Mouse (Mus musculus) MEL (cell line): Measurements from ENCODE around the gene Sigmar1. TPM values are rescaled to one million over a fixed set of nuclear protein-coding genes. Genes with fewer than 3 reads are reported as not detected.

Experiments used
- DNase-seq: peaks from one replicate; pipeline ENCODE4 v3.0.0; 2011; ENCODE audit warnings: low read depth, low spot score
- H3K27ac ChIP-seq: 2 replicates; pipeline ENCODE4 v1.5.1; 2012; ENCODE audit warnings: low read depth, mild to moderate bottlenecking, control low read depth, low read length, moderate library complexity; ENCODE audit not compliant: control insufficient read depth
- H3K27me3 ChIP-seq, 2 experiments: fragments of 150-350 bp in 1 of 2; sonication (generic) in 1 of 2; 2 replicates each; pipeline ENCODE4 v1.6.1; 2012; ENCODE audit warnings: low read length in 2 of 2, mild to moderate bottlenecking in 2 of 2, improper control_type of control experiment in 1 of 2, moderate library complexity in 1 of 2; ENCODE audit not compliant: insufficient read depth in 2 of 2, control insufficient read depth in 1 of 2
- H3K36me3 ChIP-seq, 2 experiments: 2 replicates each; pipeline ENCODE4 v1.6.1; 2012 to 2014; ENCODE audit warnings: low read length in 2 of 2, improper control_type of control experiment in 1 of 2, inconsistent platforms in 1 of 2, mild to moderate bottlenecking in 1 of 2; ENCODE audit not compliant: insufficient read depth in 2 of 2, control insufficient read depth in 1 of 2
- H3K4me1 ChIP-seq, 2 experiments: fragments of 150-350 bp in 1 of 2; sonication (generic) in 1 of 2; 2 replicates each; pipeline ENCODE4 v1.6.1; 2012; ENCODE audit warnings: low read length in 2 of 2, improper control_type of control experiment in 1 of 2, mild to moderate bottlenecking in 1 of 2; ENCODE audit not compliant: insufficient read depth in 2 of 2, control insufficient read depth in 1 of 2
- H3K4me3 ChIP-seq, 2 experiments: fragments of 150-350 bp in 1 of 2; sonication (generic) in 1 of 2; 2 replicates each; pipeline ENCODE4 v1.5.1; 2012; ENCODE audit warnings: low read depth in 2 of 2, low read length in 2 of 2, mild to moderate bottlenecking in 2 of 2, moderate library complexity in 2 of 2, control low read depth in 1 of 2, improper control_type of control experiment in 1 of 2; ENCODE audit not compliant: control insufficient read depth in 1 of 2, insufficient read depth in 1 of 2
- H3K79me2 ChIP-seq: 2 replicates; pipeline ENCODE4 v1.6.1; 2012; ENCODE audit warnings: mild to moderate bottlenecking, low read length, moderate library complexity; ENCODE audit not compliant: control insufficient read depth, poor library complexity, insufficient read depth
- H3K9ac ChIP-seq: 2 replicates; pipeline ENCODE4 v1.6.1; 2012; ENCODE audit warnings: low read depth, mild to moderate bottlenecking, control low read depth, low read length, moderate library complexity; ENCODE audit not compliant: control insufficient read depth, poor library complexity, severe bottlenecking
- H3K9me3 ChIP-seq: fragments of 150-350 bp; sonication (generic); replicated peaks from 2 replicates; pipeline ENCODE4 v1.6.1; 2012; ENCODE audit warnings: mild to moderate bottlenecking, low read length, improper control_type of control experiment, moderate library complexity; ENCODE audit not compliant: insufficient read depth
- BHLHE40 ChIP-seq: IDR thresholded peaks from 2 replicates; pipeline ENCODE4 v1.6.1; 2012; ENCODE audit warnings: low read depth, mild to moderate bottlenecking, inconsistent platforms, low read length, improper control_type of control experiment, borderline replicate concordance
- CHD1 ChIP-seq: IDR thresholded peaks from 2 replicates; pipeline ENCODE4 v1.6.1; 2012; ENCODE audit warnings: low read depth, mild to moderate bottlenecking, inconsistent platforms, low read length, improper control_type of control experiment
- CHD2 ChIP-seq: IDR thresholded peaks from 2 replicates; pipeline ENCODE4 v1.6.1; 2011; ENCODE audit warnings: low read length, improper control_type of control experiment
- CTCF ChIP-seq, 3 experiments: IDR thresholded peaks in 2 of 3; conservative IDR thresholded peaks in 1 of 3; 2 replicates each; pipeline ENCODE4 v1.5.1; 2011 to 2012; ENCODE audit warnings: low read length in 3 of 3, low read depth in 2 of 3, mild to moderate bottlenecking in 2 of 3, improper control_type of control experiment in 1 of 3, inconsistent platforms in 1 of 3, mixed read lengths in 1 of 3, moderate library complexity in 1 of 3; ENCODE audit not compliant: control insufficient read depth in 1 of 3, insufficient read depth in 1 of 3, poor library complexity in 1 of 3, severe bottlenecking in 1 of 3
- ELF1 ChIP-seq: IDR thresholded peaks from 2 replicates; pipeline ENCODE4 v1.6.1; 2014; ENCODE audit warnings: low read depth, mild to moderate bottlenecking, inconsistent platforms, low read length, improper control_type of control experiment, moderate library complexity
- EP300 ChIP-seq, 2 experiments: IDR thresholded peaks; 2 replicates each; pipeline ENCODE4 v1.6.1; 2011; ENCODE audit warnings: improper control_type of control experiment in 2 of 2, low read length in 2 of 2, low read depth in 1 of 2, mild to moderate bottlenecking in 1 of 2
- ETS1 ChIP-seq: IDR thresholded peaks from 2 replicates; pipeline ENCODE4 v1.6.1; 2012; ENCODE audit warnings: low read depth, mild to moderate bottlenecking, inconsistent platforms, low read length, improper control_type of control experiment, moderate library complexity
- GABPA ChIP-seq: IDR thresholded peaks from 2 replicates; pipeline ENCODE4 v1.6.1; 2012; ENCODE audit warnings: low read depth, mild to moderate bottlenecking, inconsistent platforms, low read length, improper control_type of control experiment, moderate library complexity
- GATA1 ChIP-seq: IDR thresholded peaks from 2 replicates; pipeline ENCODE4 v1.6.1; 2011; ENCODE audit warnings: low read depth, low read length, improper control_type of control experiment
- HCFC1 ChIP-seq: IDR thresholded peaks from 2 replicates; pipeline ENCODE4 v1.6.1; 2012; ENCODE audit warnings: low read depth, mild to moderate bottlenecking, inconsistent platforms, low read length, improper control_type of control experiment, moderate library complexity
- JUND ChIP-seq: IDR thresholded peaks from 2 replicates; pipeline ENCODE4 v1.6.1; 2011; ENCODE audit warnings: low read depth, mild to moderate bottlenecking, improper control_type of control experiment, low read length
- KAT2A ChIP-seq: conservative IDR thresholded peaks from 2 replicates; pipeline ENCODE4 v1.6.1; 2012; ENCODE audit warnings: low read depth, low read length, improper control_type of control experiment, inconsistent platforms
- MAFK ChIP-seq: IDR thresholded peaks from 2 replicates; pipeline ENCODE4 v1.6.1; 2011; ENCODE audit warnings: low read depth, mild to moderate bottlenecking, low read length, improper control_type of control experiment, borderline replicate concordance
- MAX ChIP-seq: IDR thresholded peaks from 2 replicates; pipeline ENCODE4 v1.6.1; 2011; ENCODE audit warnings: low read length, improper control_type of control experiment
- MAZ ChIP-seq: IDR thresholded peaks from 2 replicates; pipeline ENCODE4 v1.6.1; 2012; ENCODE audit warnings: low read depth, mild to moderate bottlenecking, inconsistent platforms, low read length, improper control_type of control experiment
- MXI1 ChIP-seq: IDR thresholded peaks from 2 replicates; pipeline ENCODE4 v1.6.1; 2011; ENCODE audit warnings: mild to moderate bottlenecking, low read depth, low read length, improper control_type of control experiment
- MYB ChIP-seq: IDR thresholded peaks from 2 replicates; pipeline ENCODE4 v1.6.1; 2011; ENCODE audit warnings: mild to moderate bottlenecking, low read depth, low read length, improper control_type of control experiment
- MYC ChIP-seq: IDR thresholded peaks from 2 replicates; pipeline ENCODE4 v1.6.1; 2011; ENCODE audit warnings: low read depth, mild to moderate bottlenecking, low read length, improper control_type of control experiment, moderate library complexity
- NELFE ChIP-seq: IDR thresholded peaks from 2 replicates; pipeline ENCODE4 v1.6.1; 2011; ENCODE audit warnings: low read depth, low read length, improper control_type of control experiment
- NRF1 ChIP-seq: IDR thresholded peaks from 2 replicates; pipeline ENCODE4 v1.6.1; 2014; ENCODE audit warnings: low read depth, mild to moderate bottlenecking, inconsistent platforms, low read length, improper control_type of control experiment, moderate library complexity; ENCODE audit not compliant: poor library complexity, insufficient read depth, severe bottlenecking
- POLR2A ChIP-seq, 2 experiments: IDR thresholded peaks; 2 replicates each; pipeline ENCODE4 v1.6.1; 2011 to 2012; ENCODE audit warnings: low read length in 2 of 2, mild to moderate bottlenecking in 2 of 2, control low read depth in 1 of 2, improper control_type of control experiment in 1 of 2, low read depth in 1 of 2, moderate library complexity in 1 of 2; ENCODE audit not compliant: control insufficient read depth in 1 of 2, insufficient read depth in 1 of 2, poor library complexity in 1 of 2
- POLR2AphosphoS5 ChIP-seq: IDR thresholded peaks from 2 replicates; pipeline ENCODE4 v1.6.1; 2012; ENCODE audit warnings: low read depth, borderline replicate concordance, mild to moderate bottlenecking, inconsistent platforms, low read length, moderate library complexity, mixed read lengths
- RAD21 ChIP-seq: IDR thresholded peaks from 2 replicates; pipeline ENCODE4 v1.6.1; 2011; ENCODE audit warnings: mild to moderate bottlenecking, low read depth, low read length, improper control_type of control experiment
- RCOR1 ChIP-seq: IDR thresholded peaks from 2 replicates; pipeline ENCODE4 v1.6.1; 2012; ENCODE audit warnings: low read depth, mild to moderate bottlenecking, inconsistent platforms, low read length, improper control_type of control experiment
- SIN3A ChIP-seq: IDR thresholded peaks from 2 replicates; pipeline ENCODE4 v1.6.1; 2012; ENCODE audit warnings: low read length, improper control_type of control experiment, inconsistent platforms
- SMC3 ChIP-seq: IDR thresholded peaks from 2 replicates; pipeline ENCODE4 v1.6.1; 2011; ENCODE audit warnings: low read depth, low read length, improper control_type of control experiment
- TAL1 ChIP-seq: IDR thresholded peaks from 2 replicates; pipeline ENCODE4 v1.6.1; 2012; ENCODE audit warnings: mild to moderate bottlenecking, inconsistent platforms, low read length, moderate library complexity, mixed read lengths
- TBP ChIP-seq: IDR thresholded peaks from 2 replicates; pipeline ENCODE4 v1.8.0; 2011; ENCODE audit warnings: low read depth, low read length, improper control_type of control experiment
- TCF12 ChIP-seq: IDR thresholded peaks from 2 replicates; pipeline ENCODE4 v1.6.1; 2014; ENCODE audit warnings: low read depth, mild to moderate bottlenecking, inconsistent platforms, low read length, improper control_type of control experiment, moderate library complexity
- USF1 ChIP-seq: IDR thresholded peaks from 2 replicates; pipeline ENCODE4 v1.6.1; 2014; ENCODE audit warnings: low read depth, mild to moderate bottlenecking, inconsistent platforms, low read length, improper control_type of control experiment, moderate library complexity
- USF2 ChIP-seq, 2 experiments: IDR thresholded peaks; 2 replicates each; pipeline ENCODE4 v1.6.1; 2011 to 2012; ENCODE audit warnings: improper control_type of control experiment in 2 of 2, low read length in 2 of 2, borderline replicate concordance in 1 of 2, inconsistent platforms in 1 of 2, low read depth in 1 of 2, mild to moderate bottlenecking in 1 of 2; ENCODE audit not compliant: insufficient read depth in 1 of 2
- ZC3H11A ChIP-seq: IDR thresholded peaks from 2 replicates; pipeline ENCODE4 v1.6.1; 2012; ENCODE audit warnings: low read depth, mild to moderate bottlenecking, inconsistent platforms, low read length, improper control_type of control experiment
- ZKSCAN1 ChIP-seq: IDR thresholded peaks from 2 replicates; pipeline ENCODE4 v1.6.1; 2012; ENCODE audit warnings: low read depth, mild to moderate bottlenecking, inconsistent platforms, low read length, improper control_type of control experiment, moderate library complexity
- ZMIZ1 ChIP-seq: IDR thresholded peaks from 2 replicates; pipeline ENCODE4 v1.6.1; 2012; ENCODE audit warnings: low read depth, mild to moderate bottlenecking, inconsistent platforms, low read length, improper control_type of control experiment, moderate library complexity
- ZNF384 ChIP-seq: IDR thresholded peaks from 2 replicates; pipeline ENCODE4 v1.6.1; 2012; ENCODE audit warnings: low read depth, mild to moderate bottlenecking, inconsistent platforms, low read length, improper control_type of control experiment
- polyA plus RNA-seq, 2 experiments: library from polyadenylated mRNA; stranded (reverse) in 1 of 2; unstranded in 1 of 2; fragments of >175 nt in 1 of 2; fragments of >200 nt in 1 of 2; gene quantifications; 2 replicates each; pipeline versions ENCODE4 v1.2.1 to v1.2.4; 2012; ENCODE audit warnings: low replicate concordance in 2 of 2, low read depth in 1 of 2; ENCODE audit not compliant: insufficient read length in 2 of 2, insufficient read depth in 1 of 2, missing spikeins in 1 of 2
- total RNA-seq: library from RNA; depleted of rRNA; stranded (reverse); fragments of 300-350 nt; gene quantifications from 2 replicates; pipeline ENCODE4 v1.2.3, GENCODE M21; 2012; rRNA removed

Gene Sigmar1
- total RNA-seq (59.4 and 80.1 TPM in 2 replicates), polyA plus RNA-seq (100 to 1,000 TPM; 112 to 190 TPM)

DNA sequence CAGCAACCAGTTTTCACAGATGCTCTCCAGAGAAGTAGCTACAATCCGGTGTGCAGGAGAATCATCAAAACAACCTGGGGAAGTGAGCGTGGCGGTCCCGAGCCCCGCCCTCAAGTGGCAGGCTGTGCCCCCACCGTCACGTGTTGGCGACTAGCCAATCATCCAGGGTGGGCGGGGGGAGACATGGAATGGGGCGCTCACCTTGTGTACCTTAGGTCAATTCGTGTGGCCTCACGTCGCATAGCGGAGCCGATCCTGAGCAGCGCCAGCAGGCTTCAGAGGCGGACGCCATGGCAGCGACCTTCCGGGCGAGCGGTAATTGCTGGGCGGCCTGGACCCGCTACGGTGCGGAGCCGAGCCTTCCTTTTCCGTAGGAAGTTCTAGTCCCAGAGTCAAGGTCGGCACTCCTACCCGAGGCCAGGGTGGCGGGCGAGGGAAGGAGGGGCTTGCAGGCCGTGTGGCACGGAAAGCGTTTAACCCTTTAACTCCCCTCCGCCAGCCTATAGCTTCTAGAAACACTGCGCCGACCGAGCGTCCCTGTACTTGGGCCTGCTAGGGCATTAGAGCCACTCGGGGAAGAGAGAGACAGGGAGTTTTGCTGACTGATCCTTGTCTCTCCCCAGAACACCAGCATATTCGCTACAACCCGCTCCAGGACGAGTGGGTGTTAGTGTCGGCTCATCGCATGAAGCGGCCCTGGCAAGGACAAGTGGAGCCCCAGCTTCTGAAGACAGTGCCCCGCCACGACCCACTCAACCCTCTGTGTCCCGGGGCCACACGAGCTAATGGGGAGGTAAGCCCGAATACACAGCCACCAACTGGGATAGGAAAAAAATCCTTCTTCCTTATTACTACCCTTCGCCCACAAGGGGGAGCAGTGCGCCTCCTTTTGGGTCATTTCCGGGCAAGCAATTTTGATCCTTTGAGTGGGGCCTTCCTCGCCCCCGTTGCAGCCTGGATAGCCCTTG is at the start of gene Sigmar1:
Gene Sigmar1 (minus strand): TSS at position 820 of the 968 bp plus-strand sequence.
- Histone ChIP-seq H3K27ac (peak within 1 kb of the TSS; percentile 70), H3K79me2 (peaks cover 1% of the 10 kb centered on the region; the same call in 1 of the 2 replicates), H3K4me3 (peak within 1 kb of the TSS; percentile 91 to 95), H3K9ac (peak within 1 kb of the TSS; percentile 75), H3K27me3 (no peaks in the 10 kb centered on the region), H3K36me3 (no peaks in the 10 kb centered on the region; a peak in 1 of 4 replicates), H3K9me3 (no peaks in the 10 kb centered on the region), H3K4me1 (peaks cover 2 to 7% of the 10 kb centered on the region in 2 experiments; a peak in 3 of 4 replicates)
- peak; percentile 91 for DNase-seq
- TF ChIP-seq MYC (0 out of 2 replicates have a peak, but pooled peaks have one; percentile 8), NELFE (peak; percentile 30; the same call in 1 of the 2 replicates), USF1 (peak; percentile 98), TAL1 (no peak), RAD21 (peak; percentile 86), GATA1 (no peak), USF2 (IDR thresholded peaks at IDR 0.05; ENCODE audit: borderline replicate concordance in 1 of 2, insufficient read depth in 1 of 2, low read depth in 1 of 2, low read length in 2 of 2) (peak; percentile 34 to 86; a peak in 3 of 4 replicates), ELF1 (peak; percentile 88), KAT2A (no peak), MAZ (peak; percentile 93), MXI1 (peak; percentile 78), MAX (peak; percentile 89), SMC3 (peak; percentile 83), EP300 (IDR thresholded peaks at IDR 0.05; ENCODE audit: low read depth in 1 of 2, low read length in 2 of 2) (no peak), ZC3H11A (peak; percentile 72), MAFK (no peak), BHLHE40 (peak; percentile 90), ZMIZ1 (no peak), POLR2AphosphoS5 (no peak), POLR2A (IDR thresholded peaks at IDR 0.05; ENCODE audit: control insufficient read depth in 1 of 2, insufficient read depth in 1 of 2, low read depth in 1 of 2, low read length in 2 of 2, poor library complexity in 1 of 2) (peak; percentile 58 to 69; a peak in 3 of 4 replicates), TBP (no peak), RCOR1 (no peak), NRF1 (no peak), CHD2 (no peak), HCFC1 (peak; percentile 54), CTCF (IDR thresholded peaks at IDR 0.05 in 2 of 3, conservative IDR thresholded peaks at IDR 0.05 in 1 of 3; ENCODE audit: control insufficient read depth in 1 of 3, insufficient read depth in 1 of 3, low read depth in 2 of 3, low read length in 3 of 3, poor library complexity in 1 of 3, severe bottlenecking in 1 of 3) (peak; percentile 67 to 93 (median 84)), JUND (no peak), SIN3A (peak; percentile 79; the same call in 1 of the 2 replicates), ETS1 (no peak), ZNF384 (peak; percentile 77), CHD1 (no peak), GABPA (no peak), ZKSCAN1 (no peak), TCF12 (peak; percentile 36; the same call in 1 of the 2 replicates), MYB (no peak)
